Comparison of ENCODE assay signal across 32 mouse cellular contexts in genomic region chr17:69685625-69686257, GRCm38 (mm10).
DNase-seq lines count a peak whose midpoint lies in the region; ATAC-seq lines count a peak whose summit lies in the region.
"Had no signal": no experiment of that assay in that cellular context is flagged by ENCODE, and none has a peak within 500 bp of the region (broad histone marks: within the 10 kb centered on the region; RNA-seq: fewer than 3 reads in every experiment).

No protein-coding gene starts in this region.

- H3K4me1 ChIP-seq in midbrain, embryonic 13.5 days (replicated peaks) = peaks cover 12% of the 10 kb centered on the region; the same call in 1 of the 2 replicates
- peaks cover 3% of the 10 kb centered on the region; the same call in 1 of the 2 replicates for H3K4me1 ChIP-seq in midbrain, embryonic 10.5 days
- H3K4me1 ChIP-seq in forebrain, embryonic 13.5 days = peaks cover 20% of the 10 kb centered on the region
- H3K4me1 ChIP-seq in forebrain, embryonic 16.5 days (replicated peaks; ENCODE audit: control insufficient read depth, insufficient read depth, low read length) = peaks cover 7% of the 10 kb centered on the region
- H3K4me1 ChIP-seq: embryonic facial prominence, embryonic 10.5 days; embryonic facial prominence, embryonic 15.5 days; heart, embryonic 12.5 days; liver, embryonic 12.5 days; megakaryocyte, embryonic 14.5 days; neural tube, embryonic 15.5 days had no signal

- no peak overlapping the region for H3K27ac ChIP-seq in midbrain, embryonic 13.5 days
- H3K27ac ChIP-seq in midbrain, embryonic 10.5 days (replicated peaks) = no peak overlapping the region
- H3K27ac ChIP-seq in forebrain, embryonic 13.5 days = no peak overlapping the region
- no peak overlapping the region for H3K27ac ChIP-seq in forebrain, embryonic 16.5 days (ENCODE audit: low read length)
- H3K27ac ChIP-seq: embryonic facial prominence, embryonic 10.5 days; embryonic facial prominence, embryonic 15.5 days; gastrocnemius, adult 2 months; layer of hippocampus, adult 2 months; left cerebral cortex, adult 2 months; liver, embryonic 12.5 days; neural tube, embryonic 15.5 days had no signal

- H3K4me2 ChIP-seq in midbrain, embryonic 13.5 days (replicated peaks) = no peak overlapping the region
- H3K4me2 ChIP-seq in forebrain, embryonic 13.5 days = peak overlapping the region; percentile 15
- H3K4me2 ChIP-seq in forebrain, embryonic 16.5 days (ENCODE audit: low read length) = no peak overlapping the region
- H3K4me2 ChIP-seq: embryonic facial prominence, embryonic 15.5 days; heart, embryonic 12.5 days; liver, embryonic 12.5 days; neural tube, embryonic 15.5 days had no signal

- H3K4me3 ChIP-seq in midbrain, embryonic 13.5 days (replicated peaks) = no peak overlapping the region
- no peak overlapping the region for H3K4me3 ChIP-seq in midbrain, embryonic 10.5 days
- H3K4me3 ChIP-seq in forebrain, embryonic 13.5 days = no peak overlapping the region
- no peak overlapping the region for H3K4me3 ChIP-seq in forebrain, embryonic 16.5 days (replicated peaks; ENCODE audit: low read length)
- H3K4me3 ChIP-seq: embryonic facial prominence, embryonic 10.5 days; embryonic facial prominence, embryonic 15.5 days; gastrocnemius, adult 2 months; heart, embryonic 12.5 days; layer of hippocampus, adult 2 months; left cerebral cortex, adult 2 months; liver, embryonic 12.5 days; neural tube, embryonic 15.5 days had no signal

- H3K36me3 ChIP-seq in midbrain, embryonic 13.5 days = no peaks in the 10 kb centered on the region
- no peaks in the 10 kb centered on the region for H3K36me3 ChIP-seq in midbrain, embryonic 10.5 days
- H3K36me3 ChIP-seq in forebrain, embryonic 13.5 days (ENCODE audit: poor library complexity, severe bottlenecking) = no peaks in the 10 kb centered on the region
- H3K36me3 ChIP-seq in forebrain, embryonic 16.5 days (ENCODE audit: control insufficient read depth, insufficient read depth) = no peaks in the 10 kb centered on the region
- H3K36me3 ChIP-seq: embryonic facial prominence, embryonic 10.5 days; embryonic facial prominence, embryonic 15.5 days; heart, embryonic 12.5 days; liver, embryonic 12.5 days; neural tube, embryonic 15.5 days had no signal

- 50% methylated on average over 5 of the region's 5 CpGs for WGBS in midbrain, embryonic 13.5 days
- WGBS in midbrain, embryonic 10.5 days = 79% methylated on average over 5 of the region's 5 CpGs
- WGBS in forebrain, embryonic 13.5 days = 12% methylated on average over 5 of the region's 5 CpGs
- WGBS in forebrain, embryonic 16.5 days = 7% methylated on average over 5 of the region's 5 CpGs

- H3K27me3 ChIP-seq in midbrain, embryonic 13.5 days = no peaks in the 10 kb centered on the region
- H3K27me3 ChIP-seq in midbrain, embryonic 10.5 days (ENCODE audit: low read depth, poor library complexity, severe bottlenecking) = no peaks in the 10 kb centered on the region
- no peaks in the 10 kb centered on the region for H3K27me3 ChIP-seq in forebrain, embryonic 13.5 days
- H3K27me3 ChIP-seq in forebrain, embryonic 16.5 days (replicated peaks; ENCODE audit: control insufficient read depth, insufficient read depth, low read length) = no peaks in the 10 kb centered on the region
- H3K27me3 ChIP-seq: embryonic facial prominence, embryonic 15.5 days; heart, embryonic 12.5 days; liver, embryonic 12.5 days; megakaryocyte, embryonic 14.5 days; neural tube, embryonic 15.5 days had no signal

- no peaks in the 10 kb centered on the region for H3K9me3 ChIP-seq in midbrain, embryonic 13.5 days
- H3K9me3 ChIP-seq in midbrain, embryonic 10.5 days (replicated peaks) = no peaks in the 10 kb centered on the region
- no peaks in the 10 kb centered on the region for H3K9me3 ChIP-seq in forebrain, embryonic 13.5 days (replicated peaks)
- H3K9me3 ChIP-seq in forebrain, embryonic 16.5 days (ENCODE audit: control insufficient read depth, low read length) = no peaks in the 10 kb centered on the region
- H3K9me3 ChIP-seq: embryonic facial prominence, embryonic 10.5 days; embryonic facial prominence, embryonic 15.5 days; heart, embryonic 12.5 days; neural tube, embryonic 15.5 days had no signal

- no peak overlapping the region for H3K9ac ChIP-seq in midbrain, embryonic 13.5 days (replicated peaks)
- H3K9ac ChIP-seq in forebrain, embryonic 13.5 days = no peak overlapping the region
- no peak overlapping the region for H3K9ac ChIP-seq in forebrain, embryonic 16.5 days (replicated peaks; ENCODE audit: low read depth, low read length)
- H3K9ac ChIP-seq: embryonic facial prominence, embryonic 15.5 days; heart, embryonic 12.5 days; liver, embryonic 12.5 days; liver, postnatal 0 days; neural tube, embryonic 15.5 days had no signal

- ATAC-seq in midbrain, embryonic 13.5 days = 0 out of 2 replicates have a peak, but pooled peaks have one; percentile 60
- ATAC-seq in forebrain, embryonic 13.5 days = peak; percentile 89
- peak; percentile 77 for ATAC-seq in forebrain, embryonic 16.5 days
- ATAC-seq: liver, embryonic 12.5 days; liver, postnatal 0 days had no signal

- DNase-seq in midbrain, embryonic 10.5 days (ENCODE audit: low spot score) = no peak
- DNase-seq in retina, embryonic 14.5 days (ENCODE audit: low spot score) = peak; percentile 77
- no peak for DNase-seq in testis, postnatal 10 days (ENCODE audit: low spot score)
- no peak for DNase-seq in lung, postnatal 10 days
- DNase-seq: adrenal gland, postnatal 25 days; B cell, adult 2 months; cerebellum, adult 2 months; cerebellum, postnatal 14 days; gastrocnemius, adult 2 months; gastrocnemius, postnatal 36 days; heart, adult 18-20 months; heart, postnatal 4 days; kidney, adult 2 months; kidney, postnatal 36 days; left cerebral cortex, postnatal 4 days; liver, postnatal 0 days; lung, postnatal 4 days; right cerebral cortex, adult 18-20 months; spleen, adult 18-20 months; thymus, adult 18-20 months; thymus, postnatal 36 days had no signal
